Mouse (Mus musculus) urinary bladder, postnatal 4 days (tissue): ENCODE measurements at regions not wholly inside any gene's neighbourhood (a gene's known extent, or its start where the extent isn't known, plus 50 kb on each side); places are given as distances from the start of the nearest gene placed in this dataset.

ENCODE experiments used
- DNase-seq, 2 experiments: peaks; one replicate each; pipeline ENCODE4 v3.0.0; 2021 to 2022; ENCODE audit warnings: low spot score in 2 of 2

DNA sequence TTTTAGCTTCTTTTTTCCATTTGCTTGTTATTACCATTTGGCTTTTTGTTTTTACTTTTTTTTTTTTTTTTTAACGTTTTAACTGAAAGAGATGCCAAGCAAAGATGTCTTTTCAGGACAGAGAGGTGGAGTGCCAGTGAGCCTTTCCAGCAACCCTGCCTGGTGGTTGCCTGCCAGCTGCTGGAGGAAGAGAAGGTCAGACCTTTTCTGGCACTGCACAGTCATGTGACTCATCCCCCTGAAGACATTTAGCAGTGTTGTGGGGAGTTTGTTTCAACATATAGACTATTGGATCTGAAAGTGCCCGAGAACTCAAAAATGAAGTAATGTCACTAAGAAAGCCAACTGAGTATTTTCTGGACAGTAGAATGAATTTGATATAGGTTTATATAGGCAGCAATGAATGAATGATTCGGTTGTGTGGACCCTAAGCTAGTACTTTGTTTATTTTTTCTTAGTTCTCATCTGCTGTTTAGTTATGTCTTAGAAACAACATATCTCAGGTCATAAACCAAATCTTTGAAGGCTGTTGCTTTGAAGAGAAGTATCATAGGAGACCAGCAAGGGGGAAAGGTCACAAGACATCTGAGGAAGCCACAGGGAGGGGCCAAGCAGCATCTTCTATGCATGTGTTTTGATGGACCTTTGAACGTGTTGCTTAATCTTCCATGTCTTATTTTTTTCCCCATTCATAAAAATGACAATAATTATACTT is 604.2 kb downstream of the Ptprc start:
- no peak for DNase-seq

GRCm38 (mm10) chr1:137567526-137567925 is 607.3 kb upstream of the Nr5a2 start:
- DNase-seq: no peak

GRCm38 (mm10) chr1:137565573-137566048 is 605.4 kb upstream of the Nr5a2 start:
- DNase-seq: no peak

GRCm38 (mm10) chr1:137561686-137562085 is 601.4 kb upstream of the Nr5a2 start:
- DNase-seq: no peak

GRCm38 (mm10) chr1:137560389-137561268 is 600.4 kb upstream of the Nr5a2 start:
- no peak for DNase-seq

- no peak for DNase-seq
These were observed 589.4 kb upstream of the Nr5a2 start for GRCm38 (mm10) chr1:137549659-137550058.

DNA sequence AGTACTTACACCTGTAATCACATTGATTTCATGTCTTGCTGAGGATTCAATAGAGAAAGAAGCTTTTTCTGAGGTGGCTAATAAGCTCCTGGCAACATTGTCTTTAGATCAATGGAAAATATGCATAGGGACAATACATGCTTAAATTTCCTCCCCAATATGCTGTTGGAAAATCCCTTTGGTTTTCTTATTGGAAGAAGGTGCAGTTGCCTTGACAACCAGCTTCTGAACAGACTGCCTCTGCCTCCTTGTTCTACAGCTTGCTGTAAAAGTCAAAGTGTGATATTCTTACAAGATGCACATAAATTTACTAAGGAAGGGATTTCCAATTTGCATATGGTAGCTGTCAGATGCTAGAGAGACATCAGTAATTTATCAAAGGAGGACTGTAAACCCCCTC is 585.4 kb upstream of the Nr5a2 start:
- no peak for DNase-seq

GRCm38 (mm10) chr1:137543828-137544227 is 583.6 kb upstream of the Nr5a2 start:
- DNase-seq: no peak

DNA sequence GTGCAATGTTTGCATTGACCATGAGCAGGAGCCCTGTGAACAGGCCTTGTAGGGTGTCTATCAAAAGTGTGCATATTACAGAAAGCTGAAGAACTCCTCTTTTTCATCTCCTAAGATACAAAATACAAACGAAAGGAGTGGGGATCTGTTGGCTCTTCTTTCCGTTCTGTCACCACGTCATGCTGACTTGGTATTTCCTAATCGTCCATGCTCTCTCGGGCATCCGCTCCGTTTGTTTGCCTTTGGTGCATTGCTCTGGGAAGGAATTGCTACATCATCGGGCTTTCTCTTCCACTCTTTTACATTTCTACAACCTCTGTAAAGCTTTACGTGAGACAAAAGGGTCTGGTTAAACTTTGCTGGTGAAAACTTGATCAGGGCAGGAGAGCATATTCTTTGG is 581.2 kb upstream of the Nr5a2 start:
- DNase-seq: no peak

- DNase-seq: no peak
These were observed 579.3 kb upstream of the Nr5a2 start for GRCm38 (mm10) chr1:137539424-137540116.

DNA sequence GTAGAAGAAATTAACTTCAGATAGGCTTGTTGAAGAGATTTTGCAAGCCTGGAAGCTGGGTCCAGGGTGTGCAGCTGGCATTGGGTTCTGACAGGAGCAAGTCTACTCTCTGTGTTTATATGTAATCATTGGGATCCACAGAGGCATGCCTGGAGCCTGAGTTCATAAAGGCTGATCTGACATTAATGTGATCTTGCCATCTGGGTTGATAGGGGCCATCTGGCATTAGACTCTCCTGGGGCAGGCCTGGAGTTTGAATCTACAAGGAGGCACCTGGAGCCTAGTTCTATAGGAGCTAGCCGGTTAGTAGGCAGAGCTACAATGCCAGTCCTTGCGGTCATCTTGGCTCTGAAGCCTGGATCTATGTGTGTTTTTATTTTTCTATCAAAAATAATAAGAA is 554.5 kb upstream of the Nr5a2 start:
- DNase-seq: no peak

GRCm38 (mm10) chr1:137503704-137504422 is 543.6 kb upstream of the Nr5a2 start:
- no peak for DNase-seq

DNA sequence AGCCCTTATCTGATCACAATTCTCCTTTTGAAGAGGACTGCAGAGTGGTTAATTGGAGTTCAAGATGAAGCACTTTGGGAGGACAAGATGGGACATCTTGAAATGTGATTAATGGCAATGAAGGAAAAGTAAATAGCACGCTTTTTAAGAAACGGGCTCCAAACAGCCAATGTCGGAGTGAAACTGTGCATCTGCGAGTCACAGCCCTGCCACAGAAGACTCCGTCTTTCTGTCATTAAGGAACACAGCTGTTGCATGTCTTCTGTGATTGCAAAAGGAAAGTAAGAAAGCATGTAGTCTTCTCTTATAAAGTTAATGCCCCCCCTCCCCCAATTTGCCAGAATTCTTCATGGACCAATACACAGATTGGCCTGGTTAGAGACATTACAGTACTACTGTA is 528.0 kb upstream of the Nr5a2 start:
- no peak for DNase-seq

DNA sequence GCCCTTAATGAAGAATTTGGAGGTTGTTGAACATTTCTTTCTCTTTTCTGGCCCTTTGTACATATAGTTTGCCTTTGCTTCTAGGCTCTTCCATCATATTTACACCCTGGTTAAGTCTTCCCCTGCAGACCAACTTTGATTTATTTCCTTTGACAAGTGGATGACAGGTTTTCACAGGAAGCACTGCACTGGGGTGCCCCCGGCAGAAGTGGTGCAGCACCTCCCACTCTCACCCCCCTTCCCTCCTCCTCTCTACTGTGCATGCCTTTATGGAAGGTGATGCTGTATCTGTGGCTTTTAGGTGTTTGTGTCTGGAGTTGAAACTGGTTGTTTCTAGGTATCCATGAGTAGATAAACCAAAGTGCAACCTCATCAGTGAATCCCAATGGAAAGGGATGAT is 518.2 kb upstream of the Nr5a2 start:
- no peak for DNase-seq

DNA sequence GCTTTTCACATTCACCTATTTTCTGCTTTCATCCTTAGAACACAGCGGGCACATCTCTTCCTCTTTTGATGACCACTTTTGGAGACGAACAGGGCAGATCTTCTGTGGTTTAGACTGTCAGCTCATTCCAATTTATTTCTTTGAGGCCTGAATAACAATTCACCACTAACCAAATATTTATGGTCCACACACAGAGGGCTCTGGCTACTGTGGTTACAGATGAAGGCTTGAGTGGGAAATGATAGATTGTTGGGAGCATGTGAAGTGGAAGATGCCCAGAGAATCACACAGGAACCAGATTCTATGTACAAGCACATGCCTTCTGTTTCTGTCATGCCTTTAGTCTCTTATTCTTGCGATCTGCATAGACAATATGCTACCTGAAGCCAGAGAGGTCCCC is 517.0 kb upstream of the Nr5a2 start:
- DNase-seq: no peak

- no peak for DNase-seq
These were observed 514.6 kb upstream of the Nr5a2 start for GRCm38 (mm10) chr1:137474858-137475257.

DNA sequence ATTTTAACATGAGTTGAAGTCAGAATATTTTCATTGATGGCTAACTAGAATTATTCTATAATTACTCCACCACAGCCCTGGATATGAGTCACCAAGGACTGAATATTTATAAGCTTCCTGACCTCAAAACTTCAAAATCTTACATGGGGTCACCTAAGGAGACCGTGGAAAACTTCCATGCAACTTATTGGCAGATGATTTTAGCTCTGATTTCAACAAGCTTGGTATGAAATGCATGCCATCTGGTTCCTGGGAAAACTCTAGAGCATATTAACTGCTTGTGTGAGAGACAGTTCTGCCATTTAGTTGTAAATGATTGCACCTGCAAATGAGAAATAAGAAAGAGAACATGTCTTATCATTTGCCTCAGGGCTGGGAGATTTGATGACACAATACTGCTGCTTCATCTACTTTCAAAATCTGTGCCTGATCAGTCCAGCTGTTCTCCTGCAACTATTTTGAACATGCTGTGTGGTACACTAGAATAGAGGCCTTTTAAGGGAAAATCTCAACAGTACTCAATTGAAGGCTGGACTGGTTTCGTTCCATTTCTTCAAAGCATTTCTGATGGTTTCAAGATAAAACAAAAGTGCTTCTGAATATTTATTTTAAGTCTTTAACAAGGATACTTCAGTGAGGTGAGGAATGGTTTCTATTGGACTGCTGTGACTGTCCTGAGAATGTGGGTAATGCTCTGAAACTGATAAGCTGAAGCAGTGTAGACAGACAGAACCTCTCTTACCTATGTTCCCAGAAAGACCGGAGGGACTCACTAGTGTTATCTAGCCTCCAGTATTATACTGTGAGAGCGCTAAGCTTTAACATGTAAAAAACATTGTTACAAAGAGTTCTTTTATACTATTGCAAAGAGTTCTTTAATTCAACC is 513.8 kb upstream of the Nr5a2 start:
- no peak for DNase-seq

- DNase-seq: no peak
These were observed 504.7 kb upstream of the Nr5a2 start for GRCm38 (mm10) chr1:137464971-137465370.

DNA sequence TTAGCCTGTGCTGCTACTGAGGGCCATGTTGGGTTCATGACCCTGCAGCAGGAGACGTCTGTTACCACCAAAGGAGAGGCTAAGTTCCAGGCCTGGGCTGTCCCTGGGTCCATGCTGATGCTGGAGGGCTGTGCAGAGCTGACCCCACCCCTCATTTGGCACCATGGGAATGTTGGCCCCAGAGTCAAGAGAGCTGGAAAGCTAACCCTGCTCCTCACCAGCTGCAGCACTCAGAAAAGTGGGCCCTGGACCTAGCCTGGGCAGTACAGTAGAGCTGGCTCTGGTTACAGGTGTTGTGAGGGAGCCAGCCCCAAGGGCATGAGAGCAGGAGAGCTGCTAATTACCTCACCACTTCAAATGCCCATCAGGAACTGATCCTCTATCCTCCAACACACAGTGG is 500.9 kb upstream of the Nr5a2 start:
- DNase-seq: no peak

DNA sequence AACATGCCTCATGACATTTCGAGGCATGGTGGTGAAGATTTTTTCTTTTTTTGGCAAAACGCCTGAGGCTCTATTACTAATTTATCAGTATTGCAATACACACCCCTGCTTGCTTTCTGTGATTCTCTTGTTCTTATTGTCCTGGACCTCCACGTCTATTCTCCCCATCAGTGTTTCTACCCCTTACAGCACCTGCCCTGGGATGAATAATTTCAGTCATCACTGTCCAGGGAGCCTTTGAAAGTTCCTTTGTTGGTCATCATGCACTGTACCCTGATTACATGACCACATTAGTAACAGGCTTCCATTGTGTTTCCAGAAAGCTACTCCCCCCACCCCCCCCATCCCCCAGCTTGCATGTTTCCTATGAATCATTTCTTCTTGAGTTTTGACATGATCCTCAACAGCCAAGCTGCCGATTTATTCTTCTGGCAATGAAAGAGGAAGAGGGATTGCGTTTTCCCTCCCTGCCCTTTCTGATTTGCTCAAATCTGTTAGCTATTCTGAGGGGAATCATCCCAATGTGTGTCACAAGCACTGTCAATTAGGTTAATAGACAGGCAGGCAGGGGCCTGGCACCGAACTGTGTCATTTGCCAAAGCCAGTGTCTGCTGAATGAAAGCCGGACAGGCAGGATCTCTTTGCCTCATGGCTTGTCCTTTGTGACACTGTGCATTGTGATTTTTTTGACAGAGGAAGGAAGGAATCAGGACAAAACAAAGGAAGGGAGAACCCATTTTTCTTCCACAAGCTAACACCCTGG is 493.4 kb upstream of the Nr5a2 start:
- no peak for DNase-seq
